Mouse (Mus musculus): ENCODE measurements around the gene Flcn. TPM values are rescaled to one million over a fixed set of nuclear protein-coding genes. Genes with fewer than 3 reads are reported as not detected.

Gene Flcn
- polyA plus RNA-seq, 1 experiment from 2014 or later, result 36.8 TPM

DNA sequence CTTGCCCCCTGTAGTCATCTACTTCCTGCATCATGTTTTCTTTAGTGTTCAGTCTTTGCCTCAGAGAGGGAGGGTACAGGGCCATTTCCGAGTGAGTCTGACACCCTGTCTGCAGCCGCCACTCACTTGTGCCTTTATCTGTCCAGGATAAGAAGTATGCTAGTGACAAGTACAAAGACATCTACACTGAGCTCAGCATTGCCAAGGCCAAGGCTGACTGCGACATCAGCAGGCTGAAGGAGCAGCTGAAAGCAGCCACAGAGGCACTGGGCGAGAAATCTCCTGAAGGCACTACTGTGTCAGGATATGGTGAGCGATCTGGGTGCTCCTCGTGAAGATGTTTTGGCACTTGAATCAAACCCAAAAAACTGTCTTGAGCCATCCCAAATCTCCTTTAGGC, 40.1 kb downstream of the Flcn start:
- no peaks in the 10 kb centered on the region for H3K4me1 ChIP-seq (replicated peaks; ENCODE audit: control insufficient read depth, insufficient read depth, low read length)
- 88% methylated on average over 6 of the region's 6 CpGs for WGBS
- H3K9ac ChIP-seq (ENCODE audit: low read depth, low read length), result no peak overlapping the region
- no peak overlapping the region for H3K4me3 ChIP-seq (ENCODE audit: low read depth, low read length)
- no peaks in the 10 kb centered on the region for H3K27me3 ChIP-seq (replicated peaks; ENCODE audit: control insufficient read depth, insufficient read depth, low read length)
- no peak overlapping the region for H3K27ac ChIP-seq (ENCODE audit: low read depth, low read length)
- ATAC-seq, result no peak
- no peaks in the 10 kb centered on the region for H3K9me3 ChIP-seq (ENCODE audit: control insufficient read depth)
- H3K4me2 ChIP-seq (replicated peaks; ENCODE audit: low read depth), result no peak overlapping the region
- no peak for TF ChIP-seq CTCF (IDR thresholded peaks at IDR 0.05; ENCODE audit: low read depth)
- H3K36me3 ChIP-seq (ENCODE audit: control insufficient read depth, insufficient read depth), result peaks cover 92% of the 10 kb centered on the region

DNA sequence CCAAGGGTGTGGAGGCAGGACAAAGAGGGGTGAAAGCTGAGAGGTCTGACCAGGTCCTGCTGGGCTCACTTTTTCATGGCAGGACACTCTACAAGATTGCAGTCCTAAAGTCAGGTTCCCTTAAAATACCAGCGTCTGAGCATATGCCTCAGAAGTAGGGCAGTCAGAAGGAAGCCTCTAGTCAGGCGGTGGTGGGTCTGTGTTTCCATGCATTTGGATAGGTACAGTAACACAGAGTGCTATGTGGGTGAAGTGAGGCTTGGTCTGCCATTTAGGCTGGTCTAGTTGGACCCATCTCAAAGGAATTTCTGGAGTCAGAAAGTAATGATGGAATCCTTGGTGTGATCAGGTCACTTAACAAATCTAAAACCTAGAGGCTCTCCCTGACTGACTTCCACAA, 40.5 kb downstream of the Flcn start:
- Histone ChIP-seq H3K9ac (ENCODE audit: low read depth, low read length) (no peak overlapping the region), H3K27me3 (replicated peaks; ENCODE audit: control insufficient read depth, insufficient read depth, low read length) (no peaks in the 10 kb centered on the region), H3K27ac (ENCODE audit: low read depth, low read length) (no peak overlapping the region), H3K9me3 (ENCODE audit: control insufficient read depth) (no peaks in the 10 kb centered on the region), H3K4me2 (replicated peaks; ENCODE audit: low read depth) (no peak overlapping the region), H3K4me1 (replicated peaks; ENCODE audit: control insufficient read depth, insufficient read depth, low read length) (no peaks in the 10 kb centered on the region), H3K4me3 (ENCODE audit: low read depth, low read length) (no peak overlapping the region), H3K36me3 (ENCODE audit: control insufficient read depth, insufficient read depth) (peaks cover 95% of the 10 kb centered on the region)
- TF ChIP-seq CTCF (IDR thresholded peaks at IDR 0.05; ENCODE audit: low read depth), result no peak
- WGBS, result 96% methylated on average over 2 of the region's 2 CpGs
- ATAC-seq, result no peak

DNA sequence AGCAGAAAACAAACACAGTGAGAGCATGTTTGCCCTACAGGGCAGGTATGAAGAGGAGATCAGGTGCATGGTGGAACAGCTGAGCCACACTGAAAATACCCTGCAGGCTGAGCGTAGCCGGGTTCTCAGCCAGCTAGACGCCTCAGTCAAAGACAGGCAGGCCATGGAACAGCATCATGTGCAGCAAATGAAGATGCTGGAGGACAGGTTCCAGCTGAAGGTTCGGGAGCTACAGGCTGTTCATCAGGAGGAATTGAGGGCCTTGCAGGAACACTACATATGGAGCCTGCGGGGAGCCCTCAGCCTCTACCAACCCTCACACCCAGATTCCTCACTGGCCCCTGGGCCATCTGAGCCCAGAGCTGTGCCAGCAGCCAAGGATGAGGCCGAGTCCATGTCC, 49.0 kb downstream of the Flcn start:
- Histone ChIP-seq H3K27ac (ENCODE audit: low read depth, low read length) (no peak overlapping the region), H3K4me2 (replicated peaks; ENCODE audit: low read depth) (no peak overlapping the region), H3K36me3 (ENCODE audit: control insufficient read depth, insufficient read depth) (peaks cover 86% of the 10 kb centered on the region), H3K4me1 (replicated peaks; ENCODE audit: control insufficient read depth, insufficient read depth, low read length) (no peaks in the 10 kb centered on the region), H3K9ac (ENCODE audit: low read depth, low read length) (no peak overlapping the region), H3K9me3 (ENCODE audit: control insufficient read depth) (no peaks in the 10 kb centered on the region), H3K4me3 (ENCODE audit: low read depth, low read length) (no peak overlapping the region), H3K27me3 (replicated peaks; ENCODE audit: control insufficient read depth, insufficient read depth, low read length) (no peaks in the 10 kb centered on the region)
- no peak for ATAC-seq
- no peak for TF ChIP-seq CTCF (IDR thresholded peaks at IDR 0.05; ENCODE audit: low read depth)
- 93% methylated on average over 6 of the region's 6 CpGs for WGBS

DNA sequence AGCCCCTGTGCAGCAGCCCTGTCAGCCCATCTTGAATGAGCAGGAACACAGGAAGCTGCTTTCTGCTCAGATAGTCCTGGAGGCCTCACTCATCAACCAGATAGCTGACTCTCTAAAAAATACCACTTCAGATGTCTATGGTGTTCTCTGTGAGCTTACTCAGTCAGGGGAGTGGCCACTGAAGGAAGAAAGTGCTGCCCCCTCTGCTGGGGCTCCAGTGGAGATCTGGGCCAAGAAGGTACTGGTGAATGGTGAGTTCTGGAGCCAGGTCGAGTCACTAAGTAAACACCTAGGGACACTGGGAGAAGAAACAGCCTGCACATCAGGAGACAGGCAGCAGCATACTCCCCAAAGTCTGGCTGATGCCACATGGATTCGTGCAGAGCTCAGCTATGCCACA, 50.2 kb downstream of the Flcn start:
- TF ChIP-seq CTCF (IDR thresholded peaks at IDR 0.05; ENCODE audit: low read depth), result no peak
- 78% methylated on average over 2 of the region's 2 CpGs for WGBS

DNA sequence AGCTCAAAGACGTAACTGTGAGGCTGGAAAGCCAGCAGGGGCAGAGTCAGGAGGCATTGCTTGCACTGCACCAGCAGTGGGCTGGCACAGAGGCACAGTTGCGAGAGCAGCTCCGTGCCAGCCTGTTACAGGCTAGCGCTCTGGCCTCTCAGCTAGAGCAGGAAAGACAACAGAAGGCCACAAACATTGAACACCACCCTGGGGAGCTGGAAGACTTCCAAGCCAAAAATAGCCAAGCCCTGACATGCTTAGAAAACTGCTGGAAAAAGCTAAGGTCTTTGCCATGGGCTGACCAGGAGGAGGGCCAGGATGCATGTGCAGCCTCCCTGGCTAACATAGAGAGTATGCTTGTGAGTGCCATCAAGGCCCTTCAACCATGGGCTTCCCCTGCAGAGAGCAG, 50.6 kb downstream of the Flcn start:
- no peaks in the 10 kb centered on the region for H3K27me3 ChIP-seq (replicated peaks; ENCODE audit: control insufficient read depth, insufficient read depth, low read length)
- no peaks in the 10 kb centered on the region for H3K4me1 ChIP-seq (replicated peaks; ENCODE audit: control insufficient read depth, insufficient read depth, low read length)
- H3K27ac ChIP-seq (ENCODE audit: low read depth, low read length), result no peak overlapping the region
- WGBS, result 69% methylated on average over 4 of the region's 4 CpGs
- no peak for TF ChIP-seq CTCF (IDR thresholded peaks at IDR 0.05; ENCODE audit: low read depth)
- H3K9ac ChIP-seq (ENCODE audit: low read depth, low read length), result no peak overlapping the region
- H3K4me2 ChIP-seq (replicated peaks; ENCODE audit: low read depth), result no peak overlapping the region
- no peak overlapping the region for H3K4me3 ChIP-seq (ENCODE audit: low read depth, low read length)
- H3K36me3 ChIP-seq (ENCODE audit: control insufficient read depth, insufficient read depth), result peaks cover 85% of the 10 kb centered on the region
- ATAC-seq, result no peak
- no peaks in the 10 kb centered on the region for H3K9me3 ChIP-seq (ENCODE audit: control insufficient read depth)

More for the DNA sequence above, 50.2 kb downstream of the Flcn start:
- ATAC-seq, result no peak
- Histone ChIP-seq H3K36me3 (ENCODE audit: control insufficient read depth, insufficient read depth) (peaks cover 87% of the 10 kb centered on the region), H3K4me2 (replicated peaks; ENCODE audit: low read depth) (no peak overlapping the region), H3K4me1 (replicated peaks; ENCODE audit: control insufficient read depth, insufficient read depth, low read length) (no peaks in the 10 kb centered on the region), H3K9me3 (ENCODE audit: control insufficient read depth) (no peaks in the 10 kb centered on the region), H3K4me3 (ENCODE audit: low read depth, low read length) (no peak overlapping the region), H3K27ac (ENCODE audit: low read depth, low read length) (peak overlapping the region; percentile 7; the same call in 1 of the 2 replicates), H3K9ac (ENCODE audit: low read depth, low read length) (no peak overlapping the region), H3K27me3 (replicated peaks; ENCODE audit: control insufficient read depth, insufficient read depth, low read length) (no peaks in the 10 kb centered on the region)

DNA sequence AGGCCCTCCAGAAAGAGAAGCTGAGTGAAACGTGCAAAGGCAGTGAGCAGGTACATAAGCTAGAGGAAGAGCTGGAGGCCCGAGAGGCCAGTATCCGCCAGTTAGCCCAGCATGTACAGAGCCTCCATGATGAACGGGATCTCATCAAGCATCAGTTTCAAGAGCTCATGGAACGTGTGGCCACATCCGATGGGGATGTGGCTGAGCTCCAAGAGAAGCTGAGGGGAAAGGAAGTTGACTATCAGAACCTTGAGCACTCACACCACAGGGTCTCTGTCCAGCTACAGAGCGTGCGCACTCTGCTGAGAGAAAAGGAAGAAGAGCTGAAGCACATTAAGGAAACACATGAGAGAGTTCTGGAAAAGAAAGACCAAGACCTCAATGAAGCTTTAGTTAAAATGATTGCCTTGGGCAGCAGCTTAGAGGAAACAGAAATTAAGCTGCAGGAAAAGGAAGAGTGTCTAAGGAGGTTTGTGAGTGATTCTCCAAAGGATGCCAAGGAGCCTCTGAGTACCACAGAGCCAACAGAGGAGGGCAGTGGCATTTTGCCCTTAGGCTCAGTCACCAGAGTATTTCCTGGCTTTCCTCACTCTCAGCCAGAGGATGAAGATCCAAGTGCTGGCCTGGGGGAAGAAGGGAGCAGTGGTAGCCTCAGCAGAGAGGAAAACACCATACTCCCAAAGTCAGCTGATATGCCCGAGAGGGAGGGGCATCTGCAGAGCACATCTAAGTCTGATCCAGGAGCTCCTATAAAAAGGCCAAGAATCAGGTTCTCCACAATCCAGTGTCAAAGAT, 51.4 kb downstream of the Flcn start:
- Histone ChIP-seq H3K4me3 (ENCODE audit: low read depth, low read length) (no peak overlapping the region), H3K9ac (ENCODE audit: low read depth, low read length) (no peak overlapping the region), H3K4me2 (replicated peaks; ENCODE audit: low read depth) (no peak overlapping the region), H3K36me3 (ENCODE audit: control insufficient read depth, insufficient read depth) (peaks cover 84% of the 10 kb centered on the region), H3K4me1 (replicated peaks; ENCODE audit: control insufficient read depth, insufficient read depth, low read length) (no peaks in the 10 kb centered on the region), H3K9me3 (ENCODE audit: control insufficient read depth) (no peaks in the 10 kb centered on the region), H3K27ac (ENCODE audit: low read depth, low read length) (no peak overlapping the region), H3K27me3 (replicated peaks; ENCODE audit: control insufficient read depth, insufficient read depth, low read length) (no peaks in the 10 kb centered on the region)
- ATAC-seq, result no peak
- WGBS, result 78% methylated on average over 9 of the region's 9 CpGs
- TF ChIP-seq CTCF (IDR thresholded peaks at IDR 0.05; ENCODE audit: low read depth), result no peak
